Mouse (Mus musculus) limb, embryonic 14.5 days (tissue): Measurements from ENCODE around the gene Proser1. TPM values are rescaled to one million over a fixed set of nuclear protein-coding genes. Genes with fewer than 3 reads are reported as not detected.

Experiments
- ATAC-seq: fragments of 200-750 bp; cut with Nextera tagmentation; 2 replicates; pipeline ENCODE4 v1.8.0; 2017; ENCODE audit warnings: low read depth, moderate number of reproducible peaks, moderate TSS enrichment; ENCODE audit not compliant: low FRiP score
- DNase-seq: peaks from one replicate; pipeline ENCODE4 v3.0.0-alpha.2; 2015; ENCODE audit warnings: low spot score
- H3K27ac ChIP-seq: fragments of 300-500 bp; sonication (generic); replicated peaks from 2 replicates; pipeline ENCODE4 v1.5.1; 2014; ENCODE audit warnings: low read depth, mild to moderate bottlenecking, low read length, moderate library complexity, mixed read lengths
- H3K27me3 ChIP-seq: fragments of 300-500 bp; sonication (generic); 2 replicates; pipeline ENCODE4 v1.6.1; 2014; ENCODE audit warnings: low read length, mixed read lengths; ENCODE audit not compliant: control insufficient read depth, insufficient read depth
- H3K36me3 ChIP-seq: fragments of 300-500 bp; sonication (generic); 2 replicates; pipeline ENCODE4 v1.6.1; 2014; ENCODE audit warnings: mild to moderate bottlenecking, low read length, moderate library complexity, mixed read lengths; ENCODE audit not compliant: control insufficient read depth, insufficient read depth
- H3K4me1 ChIP-seq: fragments of 300-500 bp; sonication (generic); 2 replicates; pipeline ENCODE4 v1.6.1; 2014; ENCODE audit warnings: antibody characterized with exemption, low read length, mixed read lengths; ENCODE audit not compliant: control insufficient read depth, insufficient read depth
- H3K4me2 ChIP-seq: fragments of 300-500 bp; sonication (generic); replicated peaks from 2 replicates; pipeline ENCODE4 v1.6.1; 2014; ENCODE audit warnings: low read depth, mild to moderate bottlenecking, low read length, moderate library complexity; ENCODE audit not compliant: severe bottlenecking
- H3K4me3 ChIP-seq: fragments of 300-500 bp; sonication (generic); replicated peaks from 2 replicates; pipeline ENCODE4 v1.5.1; 2014; ENCODE audit warnings: low read length
- H3K9ac ChIP-seq: fragments of 300-500 bp; sonication (generic); 2 replicates; pipeline ENCODE4 v1.6.1; 2014; ENCODE audit warnings: mild to moderate bottlenecking, low read depth, low read length, moderate library complexity; ENCODE audit not compliant: severe bottlenecking
- H3K9me3 ChIP-seq: fragments of 300-500 bp; sonication (generic); 2 replicates; pipeline ENCODE4 v1.6.1; 2016; ENCODE audit warnings: low read length; ENCODE audit not compliant: control insufficient read depth
- POLR2A ChIP-seq: fragments of 200-500 bp; IDR thresholded peaks from 2 replicates; pipeline ENCODE4 v1.8.0; 2012; ENCODE audit warnings: inconsistent platforms, mild to moderate bottlenecking, moderate library complexity, borderline replicate concordance; ENCODE audit not compliant: insufficient read depth, insufficient read length; ENCODE audit errors: extremely low read depth
- WGBS: fragments of 180-500 bp; shearing (Covaris S2); extraction: QIAGEN DNeasy Blood & Tissue Kit; methylation state at CpG from one replicate; pipeline ENCODE4 v1.1.7; 2014; 5-methylcytosine and 5-hydroxymethylcytosine counted together
- polyA plus RNA-seq, 2 experiments: library from polyadenylated mRNA; depleted of rRNA in 1 of 2; stranded (reverse) in 1 of 2; unstranded in 1 of 2; fragments of >200 nt; fragmentation: Nextera tagmentation in 1 of 2; extraction: Ambion mirVana in 1 of 2; gene quantifications; 2 replicates each; pipeline versions ENCODE4 v1.2.1 to v1.2.3; 2012 to 2014

Gene Proser1
- polyA plus RNA-seq, 2 experiments, result 15.1 to 23.9 TPM

DNA sequence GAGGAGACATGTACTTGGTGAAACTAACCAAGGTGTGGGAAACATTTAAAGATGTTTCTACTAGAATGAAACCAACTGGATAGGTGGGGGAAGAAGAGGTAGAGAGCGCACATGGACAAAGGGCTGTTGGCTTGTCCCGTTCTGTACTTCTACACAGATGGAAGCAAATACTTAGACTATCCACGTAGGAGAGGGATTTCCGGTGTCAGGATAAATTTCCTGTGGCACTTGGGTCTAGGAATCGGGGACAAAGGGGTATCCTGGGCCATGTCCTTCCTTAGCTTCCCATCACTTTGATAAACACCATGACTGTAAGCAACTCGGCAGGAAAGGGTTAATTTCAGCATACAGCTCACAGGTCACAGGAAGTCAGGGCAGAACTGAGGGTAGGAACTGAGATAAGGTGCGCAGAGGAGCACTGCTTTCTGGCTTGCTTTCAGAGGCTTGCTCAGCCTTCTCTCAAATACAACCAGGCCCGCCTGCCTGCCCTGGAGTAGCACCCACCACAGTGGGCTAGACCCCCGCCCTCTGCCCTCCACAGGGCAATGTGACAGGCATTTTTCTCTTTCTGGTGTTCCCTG is 23.6 kb downstream of the Proser1 start:
- no peaks in the 10 kb centered on the region for H3K27me3 ChIP-seq
- 72% methylated on average over 9 of the region's 9 CpGs for WGBS
- H3K9ac ChIP-seq, result no peak overlapping the region
- ATAC-seq (no peak), DNase-seq (no peak)
- H3K4me2 ChIP-seq, result no peak overlapping the region
- H3K36me3 ChIP-seq, result peaks cover 1% of the 10 kb centered on the region; the same call in 1 of the 2 replicates
- no peak overlapping the region for H3K4me3 ChIP-seq
- no peak for TF ChIP-seq POLR2A
- no peak overlapping the region for H3K27ac ChIP-seq
- H3K4me1 ChIP-seq, result no peaks in the 10 kb centered on the region
- H3K9me3 ChIP-seq, result no peaks in the 10 kb centered on the region

DNA sequence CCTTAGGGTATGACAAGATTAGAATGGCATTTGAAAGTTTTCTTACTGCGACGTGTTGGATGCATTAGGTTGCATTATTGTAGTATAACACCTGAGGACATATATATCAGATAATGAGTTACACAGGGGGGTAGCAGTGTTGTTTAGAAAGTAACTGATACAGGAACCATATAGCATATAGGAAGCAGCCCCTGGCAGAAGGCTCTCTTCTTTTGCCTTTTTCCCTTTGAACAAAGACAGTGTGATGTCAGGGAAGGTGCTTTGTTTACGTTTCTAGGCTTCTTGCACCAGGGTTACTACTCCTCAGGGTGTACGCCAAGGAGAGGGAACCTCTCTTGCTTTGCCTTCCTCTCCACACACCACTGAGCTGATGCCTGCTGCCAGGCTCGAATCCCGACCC is 24.9 kb downstream of the Proser1 start, which contains the start of gene Stoml3:
Gene Stoml3 (plus strand): TSS at position 301 of the 400 bp plus-strand sequence.
- Histone ChIP-seq H3K9me3 (no peaks in the 10 kb centered on the region), H3K9ac (no peak within 1 kb of the TSS), H3K27ac (no peak within 1 kb of the TSS), H3K4me3 (no peak within 1 kb of the TSS), H3K27me3 (no peaks in the 10 kb centered on the region), H3K4me2 (no peak within 1 kb of the TSS), H3K36me3 (no peaks in the 10 kb centered on the region), H3K4me1 (no peaks in the 10 kb centered on the region)
- ATAC-seq (no peak), DNase-seq (no peak)
- WGBS, result 66% methylated on average over 6 of the region's 6 CpGs
- no peak for TF ChIP-seq POLR2A

- Histone ChIP-seq H3K4me3 (no peak overlapping the region), H3K9me3 (no peaks in the 10 kb centered on the region), H3K9ac (no peak overlapping the region), H3K4me2 (no peak overlapping the region), H3K27me3 (no peaks in the 10 kb centered on the region), H3K36me3 (no peaks in the 10 kb centered on the region), H3K27ac (no peak overlapping the region), H3K4me1 (no peaks in the 10 kb centered on the region)
- 74% methylated on average over 6 of the region's 6 CpGs for WGBS
- no peak for TF ChIP-seq POLR2A
- ATAC-seq, result no peak
- no peak for DNase-seq
Observed at GRCm38 (mm10) chr3:53498351-53498905, 35.0 kb downstream of the Proser1 start.

DNA sequence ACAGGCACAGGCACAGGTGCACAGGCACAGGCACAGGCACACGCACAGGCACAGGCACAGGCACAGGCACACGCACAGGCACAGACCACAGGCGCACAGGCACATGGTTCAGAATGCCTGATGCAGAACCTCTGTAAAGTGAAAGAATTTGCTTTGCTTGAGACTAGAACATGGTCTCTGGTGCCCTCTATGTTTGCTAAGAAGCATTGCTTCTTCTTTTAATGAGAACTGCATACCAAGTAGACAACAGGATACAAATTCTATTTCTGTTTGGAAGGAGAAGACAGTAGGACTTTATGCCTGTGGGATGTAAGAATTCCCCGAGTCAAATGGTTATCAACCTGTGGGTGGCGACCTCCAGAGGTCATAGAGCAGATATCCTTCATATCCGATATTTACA is 39.0 kb downstream of the Proser1 start:
- no peak overlapping the region for H3K27ac ChIP-seq
- no peaks in the 10 kb centered on the region for H3K27me3 ChIP-seq
- no peaks in the 10 kb centered on the region for H3K9me3 ChIP-seq
- H3K4me3 ChIP-seq, result no peak overlapping the region
- WGBS, result 61% methylated on average over 6 of the region's 6 CpGs
- no peak for ATAC-seq
- no peak for TF ChIP-seq POLR2A
- H3K4me2 ChIP-seq, result no peak overlapping the region
- H3K4me1 ChIP-seq, result no peaks in the 10 kb centered on the region
- H3K9ac ChIP-seq, result no peak overlapping the region
- DNase-seq, result peak; percentile 29
- no peaks in the 10 kb centered on the region for H3K36me3 ChIP-seq

- H3K9ac ChIP-seq, result no peak overlapping the region
- no peak for DNase-seq
- ATAC-seq, result no peak
- no peaks in the 10 kb centered on the region for H3K36me3 ChIP-seq
- WGBS, result 49% methylated on average over 5 of the region's 5 CpGs
- TF ChIP-seq POLR2A, result no peak
- H3K4me2 ChIP-seq, result no peak overlapping the region
- no peak overlapping the region for H3K4me3 ChIP-seq
- H3K27ac ChIP-seq, result no peak overlapping the region
- H3K27me3 ChIP-seq, result no peaks in the 10 kb centered on the region
- H3K9me3 ChIP-seq, result no peaks in the 10 kb centered on the region
- H3K4me1 ChIP-seq, result no peaks in the 10 kb centered on the region
Observed at GRCm38 (mm10) chr3:53513096-53513495, 49.6 kb downstream of the Proser1 start.
